Mouse (Mus musculus) heart, postnatal 25 days (tissue): ENCODE measurements around the gene Ret. TPM values are rescaled to one million over a fixed set of nuclear protein-coding genes. Genes with fewer than 3 reads are reported as not detected.

ENCODE experiments used
- DNase-seq: peaks from one replicate; pipeline ENCODE4 v3.0.0; 2022; ENCODE audit warnings: low spot score
- intact Hi-C: fragments of 180-260 bp; cut with DNase I; formaldehyde crosslinking; loops from one replicate; pipeline ENCODE4 v1.15.1; 2025
- total RNA-seq, 2 experiments: library from RNA; stranded (reverse); gene quantifications; 2 replicates each; pipeline ENCODE4 v1.2.3; 2021

Gene Ret
- total RNA-seq, 2 experiments from 2014 or later = 6.9 to 8.1 TPM

GRCm38 (mm10) chr6:118179316-118180084, 18.0 kb downstream of the Ret start:
- intact Hi-C loops = loop anchor here (1.0 kb wide), 2 partner anchors 200 to 240 kb away; partner anchors contain the start of gene Bms1
- peak; percentile 34 for DNase-seq

GRCm38 (mm10) chr6:118173975-118174328, 23.6 kb downstream of the Ret start:
- DNase-seq = no peak
- intact Hi-C loops = no loop called here

- intact Hi-C loops = no loop called here
Measured at GRCm38 (mm10) chr6:118173251-118173974, 24.1 kb downstream of the Ret start.

GRCm38 (mm10) chr6:118171386-118171785, 26.1 kb downstream of the Ret start:
- no peak for DNase-seq
- intact Hi-C loops = no loop called here

More at GRCm38 (mm10) chr6:118173251-118173974, 24.1 kb downstream of the Ret start:
- no peak for DNase-seq

- intact Hi-C loops = no loop called here
- no peak for DNase-seq
Measured at GRCm38 (mm10) chr6:118168106-118168505, 29.4 kb downstream of the Ret start.

- intact Hi-C loops = no loop called here
- DNase-seq = no peak
Measured at GRCm38 (mm10) chr6:118167013-118167412, 30.5 kb downstream of the Ret start.

- intact Hi-C loops = no loop called here
Measured at GRCm38 (mm10) chr6:118165516-118165915, 32.0 kb downstream of the Ret start.

GRCm38 (mm10) chr6:118164691-118165090, 32.8 kb downstream of the Ret start:
- intact Hi-C loops = no loop called here
- DNase-seq = no peak

More at GRCm38 (mm10) chr6:118165516-118165915, 32.0 kb downstream of the Ret start:
- DNase-seq = no peak

- intact Hi-C loops = no loop called here
- DNase-seq = no peak
Measured at GRCm38 (mm10) chr6:118163086-118163485, 34.4 kb downstream of the Ret start.

- no peak for DNase-seq
- intact Hi-C loops = no loop called here
Measured at GRCm38 (mm10) chr6:118162457-118163082, 34.9 kb downstream of the Ret start.

GRCm38 (mm10) chr6:118153091-118153490, 44.4 kb downstream of the Ret start:
- intact Hi-C loops = no loop called here
- no peak for DNase-seq

GRCm38 (mm10) chr6:118150988-118151387, 46.5 kb downstream of the Ret start:
- intact Hi-C loops = no loop called here
- DNase-seq = no peak

- no peak for DNase-seq
- intact Hi-C loops = no loop called here
Measured at GRCm38 (mm10) chr6:118150538-118150937, 47.0 kb downstream of the Ret start.

- intact Hi-C loops = no loop called here
- no peak for DNase-seq
Measured at GRCm38 (mm10) chr6:118150128-118150527, 47.4 kb downstream of the Ret start.

- DNase-seq = no peak
- intact Hi-C loops = no loop called here
Measured at GRCm38 (mm10) chr6:118140961-118141360, 56.6 kb downstream of the Ret start.

GRCm38 (mm10) chr6:118138731-118139709, 58.5 kb downstream of the Ret start, which contains the start of gene Csgalnact2:
Gene Csgalnact2, minus strand, starts transcription at chr6:118139140.
- intact Hi-C loops = no loop called here
- peak; percentile 92 for DNase-seq

GRCm38 (mm10) chr6:118137148-118137547, 60.4 kb downstream of the Ret start:
- intact Hi-C loops = no loop called here
- DNase-seq = no peak

GRCm38 (mm10) chr6:118134461-118134860, 63.1 kb downstream of the Ret start:
- DNase-seq = no peak
- intact Hi-C loops = no loop called here

GRCm38 (mm10) chr6:118130022-118130421, 67.5 kb downstream of the Ret start:
- no peak for DNase-seq
- intact Hi-C loops = no loop called here
